Mouse (Mus musculus) heart, postnatal 14 days (tissue): ENCODE data around the gene Ugt1a2. TPM values are rescaled to one million over a fixed set of nuclear protein-coding genes. Genes with fewer than 3 reads are reported as not detected.
"Not testable (repeated sequence)": the region's sequence is repeated elsewhere in the genome, so short reads cannot be mapped to it uniquely, and the experiment has no call there.

ENCODE experiments used
- DNase-seq, 2 experiments: peaks; one replicate each; pipeline ENCODE4 v3.0.0; 2021 to 2022
- intact Hi-C: fragments of 180-260 bp; cut with DNase I; formaldehyde crosslinking; loops from one replicate; pipeline ENCODE4 v1.15.1; 2025
- total RNA-seq, 2 experiments: library from RNA; stranded (reverse); gene quantifications; 2 replicates each; pipeline ENCODE4 v1.2.3; 2021

Gene Ugt1a2
- total RNA-seq, 2 experiments from 2014 or later: not detected

DNA sequence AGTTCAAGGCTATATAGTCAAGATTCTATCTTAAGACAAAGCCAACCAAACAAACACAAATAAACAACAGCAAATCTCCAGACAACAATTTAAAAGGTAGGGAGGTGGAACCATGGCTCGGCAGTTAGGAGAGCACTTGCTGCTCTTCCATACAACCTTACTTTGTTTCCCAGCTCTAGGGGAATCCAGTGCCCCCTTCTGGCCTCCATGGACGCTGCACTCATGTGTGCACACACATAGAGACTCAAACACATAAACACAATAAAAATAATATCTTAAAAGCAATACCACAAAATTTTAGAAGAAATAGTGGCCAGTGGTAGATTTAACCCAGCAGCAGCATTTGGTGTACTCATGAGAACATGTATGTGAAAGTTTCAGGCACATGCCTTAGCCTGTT, 16.7 kb downstream of the Ugt1a2 start:
- intact Hi-C loops: no loop called here
- no peak for DNase-seq

DNA sequence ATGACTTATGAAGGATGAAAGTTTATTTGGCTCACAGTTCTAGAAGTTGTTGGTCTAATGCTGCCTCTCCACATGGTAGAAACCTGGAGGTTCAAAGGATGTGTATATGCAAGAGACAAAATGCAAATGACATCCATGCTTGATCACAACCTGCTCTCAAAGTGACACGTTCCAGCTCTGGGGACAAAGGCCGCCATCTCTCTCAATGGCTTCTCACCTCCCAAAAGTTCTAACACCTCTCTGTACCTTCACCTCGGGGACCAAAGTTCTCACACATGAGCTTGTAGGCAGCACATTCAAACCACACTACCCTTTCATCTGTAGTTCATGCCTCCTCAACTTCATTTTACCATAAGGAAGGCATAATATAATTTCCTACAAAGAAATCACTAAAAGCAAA, 17.2 kb downstream of the Ugt1a2 start:
- intact Hi-C loops: no loop called here
- DNase-seq: no peak

- intact Hi-C loops: no loop called here
- peak; percentile 7 to 11 for DNase-seq
Measured at GRCm38 (mm10) chr1:88218051-88218450, 17.6 kb downstream of the Ugt1a2 start.

GRCm38 (mm10) chr1:88218591-88218990, 18.2 kb downstream of the Ugt1a2 start:
- intact Hi-C loops: no loop called here
- no peak for DNase-seq

- intact Hi-C loops: no loop called here
- peak in 1 of 2 experiments; percentile 4 for DNase-seq
Measured at GRCm38 (mm10) chr1:88219054-88219453, 18.7 kb downstream of the Ugt1a2 start.

GRCm38 (mm10) chr1:88220336-88220735, 19.9 kb downstream of the Ugt1a2 start:
- intact Hi-C loops: no loop called here
- DNase-seq: peak in 1 of 2 experiments; percentile 5

DNA sequence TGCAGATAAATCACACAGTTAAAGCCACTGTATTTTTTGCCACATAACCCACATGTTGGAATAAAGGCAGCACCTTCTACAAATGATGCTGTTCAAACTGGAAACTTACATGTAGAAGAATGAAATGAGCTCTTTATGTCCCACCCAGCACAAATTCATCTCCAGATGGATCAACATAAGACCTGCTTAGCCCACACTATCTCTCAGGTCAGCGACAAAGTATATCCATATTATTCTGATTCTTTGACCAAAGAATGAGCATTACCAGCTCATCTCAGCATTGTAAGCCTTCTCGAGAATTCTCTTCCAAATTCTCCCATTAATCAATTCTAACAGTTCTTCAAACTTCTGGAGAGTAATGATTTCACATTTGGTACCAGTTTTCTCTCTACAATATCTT, 21.8 kb downstream of the Ugt1a2 start:
- intact Hi-C loops: no loop called here
- no peak for DNase-seq

DNA sequence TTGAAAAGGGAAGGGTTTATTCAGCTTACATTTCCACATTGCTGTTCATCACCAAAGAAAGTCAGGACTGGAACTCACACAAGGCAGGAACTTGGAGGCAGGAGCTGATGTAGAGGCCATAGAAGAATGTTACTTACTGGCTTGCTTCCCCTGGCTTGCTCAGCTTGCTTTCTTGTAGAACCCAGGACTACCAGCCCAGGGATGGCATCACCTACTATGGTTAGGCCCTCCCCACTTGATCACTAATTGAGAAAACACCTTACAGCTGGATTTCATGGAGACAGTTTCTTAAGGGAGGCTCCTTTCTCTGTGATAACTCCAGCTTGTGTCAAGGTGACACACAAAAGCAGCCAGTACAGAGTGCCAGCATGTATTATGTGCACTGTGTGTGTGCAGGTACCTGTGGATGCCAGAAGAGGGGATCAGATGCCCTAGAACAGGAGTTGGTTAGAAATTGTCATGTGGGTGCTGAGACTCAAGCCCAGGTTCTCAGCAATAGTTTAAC, 22.7 kb downstream of the Ugt1a2 start:
- DNase-seq: peak in 1 of 2 experiments; percentile 6
- intact Hi-C loops: not testable (repeated sequence)

- intact Hi-C loops: no loop called here
- peak; percentile 4 to 6 for DNase-seq
Measured at GRCm38 (mm10) chr1:88223591-88223990, 23.2 kb downstream of the Ugt1a2 start.

GRCm38 (mm10) chr1:88224029-88224776, 23.8 kb downstream of the Ugt1a2 start:
- DNase-seq: peak; percentile 5 to 19
- intact Hi-C loops: no loop called here

- intact Hi-C loops, DNase-seq: not testable (repeated sequence)
Measured at GRCm38 (mm10) chr1:88225301-88225700, 24.9 kb downstream of the Ugt1a2 start.

DNA sequence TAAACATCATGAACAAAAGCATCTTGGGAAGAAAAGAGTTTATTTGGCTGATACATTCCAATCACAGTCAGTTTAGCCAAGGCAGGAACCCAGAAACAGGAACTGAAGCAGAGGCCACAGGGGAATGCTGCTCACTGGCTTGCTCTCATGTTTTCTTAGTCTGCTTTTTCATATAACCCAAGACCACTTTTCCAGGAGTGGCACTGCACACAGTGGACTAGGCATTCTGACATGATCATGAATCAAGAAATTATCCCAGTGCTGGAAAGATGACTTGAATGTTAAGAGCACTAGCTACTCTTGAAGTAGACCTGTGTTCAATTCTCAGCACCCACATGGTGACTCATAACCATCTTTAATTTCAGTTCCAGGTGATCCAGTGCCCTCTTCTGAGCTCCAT, 25.3 kb downstream of the Ugt1a2 start:
- DNase-seq: no peak
- intact Hi-C loops: no loop called here

DNA sequence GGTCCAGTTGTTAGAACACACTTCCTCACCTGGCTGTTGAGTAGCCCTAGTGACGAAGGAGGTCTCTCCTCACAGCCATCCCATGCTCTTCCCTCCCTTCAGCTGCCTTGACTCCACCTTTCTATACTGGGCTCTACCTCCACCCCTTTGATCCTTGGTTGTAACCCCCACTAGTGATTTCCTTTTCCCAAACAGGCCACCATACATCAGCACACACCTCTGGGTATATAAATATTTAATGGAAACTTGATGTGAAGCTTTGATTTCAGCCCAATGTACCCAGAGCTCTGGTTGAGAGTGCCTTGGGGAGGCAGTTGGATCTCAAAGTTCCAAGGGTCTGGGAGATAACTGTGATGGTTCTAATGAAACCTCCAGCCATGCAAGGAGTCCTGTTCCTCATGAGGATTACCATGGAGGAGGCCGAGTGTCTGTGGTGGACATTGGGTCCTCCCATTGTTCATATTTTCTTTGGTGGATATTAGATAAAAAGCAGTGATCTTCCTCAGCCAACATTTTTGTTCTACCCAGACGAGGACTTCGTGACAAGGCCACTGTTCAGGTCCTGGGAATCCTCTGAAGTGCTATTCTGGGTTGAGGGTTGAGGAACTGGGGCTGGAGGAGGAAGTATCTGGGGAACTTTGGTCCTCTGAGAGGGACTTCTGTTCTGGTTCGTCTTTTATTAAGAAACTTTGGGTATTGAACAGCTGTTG, 26.4 kb downstream of the Ugt1a2 start, which contains the start of gene Mroh2a:
TSS of gene Mroh2a (plus strand) at position 317 of the 710 bp plus-strand sequence.
- DNase-seq: peak; percentile 9 to 36

GRCm38 (mm10) chr1:88227482-88227881, 27.1 kb downstream of the Ugt1a2 start:
- intact Hi-C loops: no loop called here
- DNase-seq: peak; percentile 1 to 8

More for the DNA sequence above, 26.4 kb downstream of the Ugt1a2 start, which contains the start of gene Mroh2a:
- intact Hi-C loops: no loop called here

DNA sequence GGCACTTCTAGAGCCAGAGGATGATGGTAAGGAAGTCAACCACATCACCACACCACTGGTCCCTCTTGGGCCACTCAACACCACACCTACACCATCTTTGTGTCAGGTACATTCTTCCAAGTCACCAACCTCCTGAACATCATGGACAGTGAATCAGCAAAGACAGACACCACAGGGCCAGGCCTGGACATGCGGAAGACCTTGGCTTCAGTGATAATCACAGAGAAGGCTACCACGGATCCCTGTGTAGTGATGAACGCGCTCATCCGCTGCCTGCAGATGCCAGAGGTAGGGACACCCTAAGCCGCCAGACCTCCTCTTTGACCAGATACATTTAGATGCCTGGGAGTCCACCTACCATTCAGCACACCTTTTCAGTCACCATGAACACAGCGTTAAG, 27.7 kb downstream of the Ugt1a2 start:
- intact Hi-C loops: no loop called here
- DNase-seq: peak; percentile 6 to 18

- DNase-seq: peak in 1 of 2 experiments; percentile 3
- intact Hi-C loops: no loop called here
Measured at GRCm38 (mm10) chr1:88229566-88229965, 29.2 kb downstream of the Ugt1a2 start.

DNA sequence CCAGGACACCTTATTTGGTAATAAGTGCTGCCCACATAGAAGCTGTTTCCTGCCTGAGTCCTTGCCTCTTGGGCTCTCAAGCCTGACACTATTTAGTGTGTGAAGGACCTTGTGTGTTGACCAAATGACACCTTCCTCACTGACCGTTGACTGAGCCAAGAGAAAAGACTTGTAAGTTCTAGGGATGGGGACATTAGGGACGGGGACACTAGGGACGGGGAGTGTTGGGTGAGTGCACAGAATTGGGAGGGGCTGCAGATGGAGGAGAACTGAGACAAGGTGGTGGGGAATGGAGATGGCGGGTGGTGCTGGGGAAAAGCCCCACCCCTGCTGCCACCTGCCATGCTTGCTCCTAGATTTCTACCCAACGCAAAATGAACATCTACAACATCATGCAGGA, 29.6 kb downstream of the Ugt1a2 start:
- intact Hi-C loops: no loop called here

GRCm38 (mm10) chr1:88230421-88230820, 30.0 kb downstream of the Ugt1a2 start:
- intact Hi-C loops: no loop called here
- DNase-seq: no peak

More for the DNA sequence above, 29.6 kb downstream of the Ugt1a2 start:
- DNase-seq: no peak

GRCm38 (mm10) chr1:88230981-88231802, 30.8 kb downstream of the Ugt1a2 start:
- intact Hi-C loops: no loop called here

DNA sequence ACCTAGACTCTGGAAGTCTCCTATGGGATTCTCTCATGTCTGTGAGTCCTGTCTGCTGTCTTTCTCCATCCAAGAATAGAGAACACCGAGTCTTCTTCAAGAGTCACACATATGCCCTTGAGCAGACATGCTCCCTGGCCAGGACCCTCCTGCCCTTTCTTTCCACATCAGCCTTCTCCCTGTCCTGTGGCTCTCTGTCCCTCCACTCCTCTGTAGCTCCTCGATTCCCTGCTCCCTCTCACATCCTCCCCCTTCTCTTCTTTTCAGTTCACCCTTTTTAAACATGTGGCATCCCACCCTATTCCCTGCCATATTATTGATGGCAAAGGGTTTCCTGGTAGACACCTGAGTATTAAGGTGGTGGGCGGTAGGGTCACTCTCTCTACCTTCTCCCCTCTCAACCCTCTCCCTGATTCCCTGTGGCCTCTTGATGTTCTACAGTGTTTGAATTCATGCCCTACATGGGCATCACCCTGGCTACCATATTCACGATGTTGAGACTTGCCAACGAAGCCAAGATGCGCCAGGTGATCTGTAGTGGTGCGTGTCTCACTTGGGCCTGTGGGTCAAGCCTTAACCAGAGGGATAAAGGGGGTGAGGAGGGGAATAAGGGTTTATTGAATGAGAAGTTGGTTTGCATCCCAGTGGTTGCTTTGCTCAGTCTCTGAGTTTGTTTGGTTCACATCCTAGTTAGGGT, 31.6 kb downstream of the Ugt1a2 start:
- intact Hi-C loops: no loop called here
- no peak for DNase-seq

More at GRCm38 (mm10) chr1:88230981-88231802, 30.8 kb downstream of the Ugt1a2 start:
- DNase-seq: no peak
